Mouse (Mus musculus) c-Kit-negative CD71-positive TER-119-positive erythroid progenitor cells, embryonic 14.5 days (primary cell): Measurements from ENCODE around the gene Pitx1.

Experiments
- DNase-seq: peaks from one replicate; pipeline ENCODE4 v3.0.0-alpha.2; 2013; ENCODE audit warnings: low read depth, low spot score

Pitx1 gene

DNA sequence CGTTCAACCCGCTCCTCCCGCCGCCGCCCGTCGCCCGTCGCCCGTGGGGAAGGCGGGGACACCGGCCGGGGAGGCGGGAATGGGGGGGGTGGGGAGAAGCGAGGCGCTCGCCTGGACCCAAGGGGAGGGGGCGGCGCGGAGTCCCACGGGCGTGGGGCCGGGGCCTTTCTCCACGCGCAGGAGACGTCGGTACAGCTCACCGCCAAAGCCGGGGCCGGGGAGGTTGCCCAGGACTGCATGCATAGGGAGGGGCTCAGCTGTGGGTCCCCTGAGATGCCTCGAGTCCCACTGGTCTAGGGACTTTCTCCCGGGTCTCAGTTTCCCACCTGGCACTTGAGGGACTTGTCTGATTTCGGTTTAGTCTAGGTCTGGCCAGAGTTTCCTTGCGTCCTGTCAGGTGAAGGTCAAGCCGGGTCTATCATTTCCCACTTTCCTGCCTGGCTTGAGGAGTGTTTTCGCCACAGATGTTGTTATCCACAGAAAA is at the start of gene Pitx1:
Pitx1 (minus strand) TSS at position 51 of the 484 bp plus-strand sequence.
- DNase-seq, result no peak

DNA sequence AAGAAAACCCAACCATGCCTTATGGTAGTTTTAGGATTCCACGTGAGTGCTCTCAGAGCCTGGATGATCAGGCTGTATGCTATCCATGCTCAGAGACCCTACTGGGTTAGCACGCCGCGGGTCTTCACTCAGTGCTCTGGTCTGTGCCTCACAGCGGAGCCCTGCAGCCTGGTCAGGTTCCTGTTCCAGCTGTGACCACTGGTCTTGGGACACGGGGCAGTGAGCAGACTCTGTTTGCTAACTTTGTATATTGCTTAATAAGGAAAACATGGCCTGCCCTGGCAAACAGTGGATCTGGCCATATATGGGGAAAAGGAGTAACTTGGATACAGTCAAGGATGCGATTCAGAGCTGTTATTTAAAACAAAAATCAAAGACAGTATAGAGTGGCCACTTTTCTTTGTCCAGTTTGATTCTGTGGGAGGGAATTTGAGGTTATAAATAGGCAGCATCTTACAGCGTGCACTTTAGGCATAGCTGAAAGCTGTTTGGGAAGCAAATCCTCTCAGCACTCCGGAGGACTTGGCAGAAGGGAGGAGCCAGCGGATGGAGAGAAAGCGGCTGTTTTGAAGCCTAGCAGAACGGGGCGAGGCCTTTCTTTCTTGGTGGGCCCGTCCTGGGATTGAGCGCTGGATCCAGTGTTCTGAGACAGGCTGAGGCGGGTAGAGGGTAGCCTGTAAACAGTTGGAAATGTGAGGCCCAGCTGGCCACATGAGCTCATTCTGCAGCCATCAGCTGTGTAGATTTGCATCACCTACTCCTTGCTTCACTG is 45.6 kb upstream of the Pitx1 start:
- DNase-seq, result no peak

DNA sequence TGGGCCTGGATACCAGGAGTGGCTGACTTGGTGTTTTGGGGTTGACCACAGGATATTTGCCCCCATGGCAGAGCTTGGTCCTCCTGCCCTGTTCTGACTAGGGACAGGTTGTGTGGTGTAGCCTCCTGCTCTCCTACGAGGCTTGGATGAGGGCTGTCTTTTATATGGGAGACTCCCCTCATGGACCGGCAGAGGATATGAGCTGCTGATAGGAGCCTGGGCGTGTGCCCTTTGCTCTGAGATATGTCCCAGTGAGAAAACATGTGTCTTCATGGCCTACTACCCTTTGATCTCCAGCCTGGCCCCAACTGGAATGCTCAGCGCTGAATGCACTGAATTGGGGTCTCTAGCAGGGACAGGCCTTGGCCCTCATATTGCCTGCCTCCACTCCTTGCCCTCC is 42.4 kb upstream of the Pitx1 start:
- no peak for DNase-seq

DNA sequence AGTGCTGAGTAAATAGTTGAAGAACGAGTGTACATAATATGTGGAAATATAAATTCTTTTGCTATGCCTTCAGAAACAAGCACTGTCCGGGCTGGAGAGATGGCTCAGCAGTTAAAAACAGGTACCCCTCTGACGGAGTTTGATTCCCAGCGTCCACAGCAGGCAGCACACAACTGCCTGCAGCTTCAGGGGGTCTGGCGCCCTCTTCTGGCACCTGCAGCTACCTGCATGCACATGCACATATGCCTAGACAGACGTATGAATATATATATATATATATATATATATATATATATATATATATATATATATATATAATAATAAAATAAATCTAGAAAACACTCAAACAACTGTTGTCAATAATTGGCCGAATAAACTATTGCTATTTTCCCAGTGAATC is 35.4 kb upstream of the Pitx1 start:
- no peak for DNase-seq

DNA sequence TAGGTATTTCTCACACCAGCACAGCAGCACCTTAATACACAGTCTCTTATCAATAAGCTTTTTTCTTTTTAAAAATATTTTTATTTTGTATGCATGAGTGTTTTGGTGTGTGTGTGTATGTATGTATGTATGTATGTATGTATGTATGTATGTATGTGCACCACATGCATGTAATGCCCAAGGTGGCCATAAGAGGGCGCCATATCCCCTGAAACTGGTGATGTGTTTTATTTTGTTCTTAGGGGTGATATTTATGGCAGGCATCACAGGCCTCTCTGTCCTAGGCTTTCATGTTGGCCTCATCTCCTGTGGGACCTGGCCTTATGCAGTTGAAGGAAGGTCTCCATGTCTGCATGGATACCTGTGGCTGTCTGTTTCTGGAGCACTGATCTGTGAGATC is 34.0 kb upstream of the Pitx1 start:
- no peak for DNase-seq

DNA sequence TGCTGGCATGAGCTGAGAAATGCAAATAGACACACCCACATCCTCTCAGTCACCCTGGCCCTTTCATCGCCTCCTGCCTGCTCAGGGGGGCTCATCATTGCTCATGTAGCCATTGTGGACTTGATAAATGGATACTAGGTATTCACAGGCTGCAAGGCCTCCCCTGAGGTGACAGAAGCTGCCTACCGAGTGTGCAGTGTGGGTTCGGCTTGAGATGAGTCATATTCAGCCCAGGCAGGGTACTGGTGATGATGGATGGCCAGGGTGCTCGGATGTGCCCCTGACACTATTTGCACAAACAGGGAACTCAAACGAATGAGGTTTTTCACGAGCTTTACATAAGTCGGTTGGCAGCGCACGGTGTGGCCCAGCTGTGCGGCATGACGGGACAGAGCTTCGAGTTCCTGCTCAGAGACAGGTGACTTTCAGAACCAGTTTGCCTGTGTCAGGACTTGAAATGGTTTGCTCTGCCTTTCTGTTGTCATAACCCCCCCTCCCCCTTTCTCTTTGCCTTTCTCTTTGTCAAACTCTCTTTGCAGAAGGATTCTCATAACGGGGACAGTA is 31.6 kb upstream of the Pitx1 start:
- DNase-seq, result no peak

DNA sequence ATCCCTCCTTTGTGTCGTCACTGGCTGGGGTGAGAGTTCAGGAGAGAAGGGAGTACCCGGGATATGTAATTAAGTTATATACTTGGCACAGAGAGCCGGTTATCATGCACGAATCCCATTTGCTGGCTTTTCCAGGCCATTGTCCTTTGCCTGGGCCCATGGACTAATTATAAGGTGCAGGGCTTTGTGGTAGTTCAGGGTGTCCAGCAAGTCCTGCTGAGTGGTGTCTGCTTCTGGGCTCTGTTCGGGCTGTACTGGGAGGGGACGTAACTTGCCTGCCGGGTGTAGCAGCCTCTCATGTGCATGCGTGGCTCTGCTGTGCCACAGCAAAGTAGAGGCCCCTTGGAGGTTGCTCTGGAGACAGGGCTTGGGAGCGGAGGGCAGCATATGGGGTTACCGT is 24.5 kb upstream of the Pitx1 start:
- DNase-seq, result no peak

DNA sequence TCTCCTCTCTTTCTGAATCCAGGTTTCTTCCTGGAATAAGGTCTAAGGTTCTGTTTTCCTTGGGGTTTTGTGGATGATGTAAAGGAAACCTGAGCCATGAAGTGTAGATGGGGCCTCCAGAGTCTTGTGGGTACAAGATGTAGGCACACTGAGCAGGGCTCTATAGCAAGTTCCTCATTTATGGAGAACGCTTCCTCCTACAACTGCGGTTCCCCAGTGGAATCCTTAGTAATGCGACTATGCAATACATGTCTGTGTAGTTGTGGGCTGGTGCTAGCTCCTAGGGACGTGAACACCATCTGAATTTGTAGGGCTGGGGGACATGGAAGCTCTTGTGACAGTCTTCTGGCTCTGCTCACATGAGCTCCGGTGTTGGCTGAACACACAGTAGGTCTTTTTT is 22.5 kb upstream of the Pitx1 start:
- no peak for DNase-seq

DNA sequence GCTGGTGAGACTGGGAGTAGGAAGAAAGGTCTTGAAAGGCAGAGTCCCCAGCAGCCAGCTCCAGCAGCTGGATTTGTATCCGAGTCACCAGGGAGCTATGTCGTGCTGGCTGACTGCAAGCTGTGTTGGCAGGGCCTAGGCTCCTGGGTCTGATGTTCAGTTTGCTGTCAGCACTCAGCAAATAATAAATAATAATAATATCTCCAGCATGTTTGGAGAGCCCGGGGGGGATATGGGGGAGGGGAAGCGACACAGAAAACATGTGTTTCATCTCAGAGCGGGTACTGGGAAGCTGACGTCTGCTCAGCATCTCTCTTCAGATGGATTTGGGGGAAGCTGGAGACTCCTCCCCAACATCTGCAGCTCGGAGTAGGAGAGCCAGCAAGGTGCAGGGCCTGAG is 19.8 kb upstream of the Pitx1 start:
- no peak for DNase-seq

DNA sequence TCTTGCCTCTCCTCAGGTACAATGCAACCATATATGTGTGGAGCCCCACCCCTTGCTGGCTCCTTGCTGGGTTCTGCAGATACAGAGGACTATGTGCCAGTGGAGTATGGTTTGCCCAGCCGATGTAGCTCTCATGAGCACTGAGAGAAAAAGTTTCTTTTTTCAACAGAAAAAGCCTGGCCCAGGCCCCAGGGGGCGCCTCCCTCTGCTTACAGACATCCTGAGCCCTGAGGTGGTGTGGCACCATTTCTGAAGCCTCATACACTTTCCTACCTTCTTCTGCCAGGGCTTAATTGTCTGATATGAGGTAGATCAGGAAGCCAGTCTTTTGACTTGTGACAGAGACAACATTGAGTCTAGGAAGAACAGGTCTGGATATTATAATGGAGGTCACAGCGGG is 16.2 kb upstream of the Pitx1 start:
- no peak for DNase-seq

DNA sequence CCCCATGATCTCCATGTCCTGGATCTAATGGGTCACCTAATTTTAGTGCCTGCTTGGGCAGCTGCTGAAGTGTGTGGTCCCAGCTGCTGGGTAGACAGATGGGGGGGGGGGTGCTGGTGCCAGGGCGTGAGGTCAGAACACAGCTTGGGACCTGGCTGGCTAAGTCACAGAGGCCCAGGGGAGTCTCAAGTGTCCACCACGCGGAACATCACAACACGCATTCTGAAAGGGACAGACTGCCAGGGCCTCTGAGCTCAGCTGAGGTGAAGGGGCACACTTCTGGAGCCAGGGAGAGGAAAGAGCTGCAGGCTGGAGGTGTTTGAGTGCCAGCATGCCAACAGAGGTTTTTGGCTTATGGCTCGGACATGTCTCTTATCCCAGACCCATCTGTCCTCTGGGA is 14.7 kb upstream of the Pitx1 start:
- no peak for DNase-seq

DNA sequence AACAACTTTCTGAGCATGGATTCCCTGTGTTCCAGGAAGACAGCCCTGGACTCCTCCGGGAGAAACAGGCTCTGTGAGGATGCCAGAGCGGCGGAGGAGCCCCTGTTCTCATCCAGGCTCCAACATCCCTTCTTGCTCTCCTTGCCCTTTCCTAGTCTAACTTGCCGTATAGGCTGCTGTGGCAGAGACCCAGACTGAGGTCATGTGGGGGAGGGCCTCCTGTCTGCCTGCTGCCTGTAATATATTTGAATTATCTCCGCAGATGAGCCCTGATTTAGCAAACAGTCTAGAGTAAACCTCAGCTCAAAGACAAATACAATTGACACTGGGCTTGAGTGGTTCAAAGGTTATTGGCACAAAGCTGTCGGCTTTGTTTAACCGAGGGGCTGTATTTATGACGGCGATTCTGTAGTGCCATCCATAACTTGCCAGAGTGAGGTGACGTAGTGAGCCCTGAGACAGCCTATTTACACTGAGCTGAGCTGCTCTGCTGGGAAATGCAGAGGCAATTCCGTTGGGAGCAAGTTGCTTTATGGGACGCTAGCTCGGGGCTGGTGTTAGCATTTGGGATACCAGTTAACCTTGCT is 12.7 kb upstream of the Pitx1 start:
- no peak for DNase-seq

DNA sequence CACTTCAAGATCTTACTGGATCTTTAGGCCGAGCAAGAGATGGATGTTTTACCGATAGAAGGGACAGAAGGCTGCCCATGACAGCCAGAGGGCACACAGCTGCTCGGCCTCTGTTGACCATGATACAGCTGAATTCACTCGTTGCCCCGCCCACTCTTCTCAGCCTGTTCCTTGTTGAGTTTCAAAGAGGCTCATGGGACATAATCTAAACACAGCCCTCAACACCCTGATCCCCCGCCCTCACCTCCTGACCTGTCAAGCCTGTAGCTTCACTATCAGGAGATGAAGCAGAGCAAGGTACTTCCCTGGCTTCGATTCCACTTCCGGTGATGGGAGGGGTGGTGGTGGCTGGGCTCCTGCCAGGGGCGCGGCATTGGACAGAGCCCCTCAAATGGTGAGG is 11.8 kb upstream of the Pitx1 start:
- no peak for DNase-seq

DNA sequence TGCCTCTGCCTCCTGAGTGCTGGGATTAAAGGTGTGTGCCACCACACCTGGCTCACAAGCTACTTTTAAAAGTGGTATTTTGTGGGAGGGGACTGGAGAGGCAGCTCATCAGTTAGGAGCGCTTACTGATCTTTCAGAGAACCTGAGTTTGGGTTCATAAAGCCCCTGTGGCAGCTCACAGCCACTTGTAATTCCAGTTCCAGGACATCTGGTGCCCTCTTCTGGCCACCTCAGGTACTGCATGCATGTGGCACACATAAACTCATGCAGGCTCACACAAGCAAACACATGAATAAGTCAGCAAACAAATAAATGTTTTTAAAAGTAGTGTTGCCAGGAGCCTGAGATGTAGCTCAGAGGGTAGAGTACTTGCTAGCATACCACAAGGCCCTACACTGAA is 7.7 kb upstream of the Pitx1 start:
- DNase-seq, result peak; percentile 17

DNA sequence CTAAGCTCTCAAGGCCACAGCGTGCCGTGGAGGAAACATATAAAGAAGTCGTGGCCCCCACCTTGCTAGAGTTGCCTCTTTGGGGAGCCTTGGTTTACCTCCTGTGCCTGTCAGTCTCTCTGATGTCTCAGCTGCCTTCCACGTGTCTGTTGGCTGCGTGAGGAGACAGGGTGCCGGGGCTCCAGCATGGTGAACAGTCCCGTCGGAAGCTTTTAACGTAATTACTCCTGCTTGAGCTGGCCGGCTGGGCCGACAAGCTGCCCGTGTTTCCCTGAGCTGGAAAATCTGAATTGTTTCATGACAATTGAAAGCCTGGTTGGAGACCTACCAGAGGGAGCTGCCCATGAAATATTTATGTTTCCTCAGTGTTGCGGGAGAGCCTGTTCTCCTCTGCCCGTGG is 4.2 kb upstream of the Pitx1 start:
- DNase-seq, result no peak

DNA sequence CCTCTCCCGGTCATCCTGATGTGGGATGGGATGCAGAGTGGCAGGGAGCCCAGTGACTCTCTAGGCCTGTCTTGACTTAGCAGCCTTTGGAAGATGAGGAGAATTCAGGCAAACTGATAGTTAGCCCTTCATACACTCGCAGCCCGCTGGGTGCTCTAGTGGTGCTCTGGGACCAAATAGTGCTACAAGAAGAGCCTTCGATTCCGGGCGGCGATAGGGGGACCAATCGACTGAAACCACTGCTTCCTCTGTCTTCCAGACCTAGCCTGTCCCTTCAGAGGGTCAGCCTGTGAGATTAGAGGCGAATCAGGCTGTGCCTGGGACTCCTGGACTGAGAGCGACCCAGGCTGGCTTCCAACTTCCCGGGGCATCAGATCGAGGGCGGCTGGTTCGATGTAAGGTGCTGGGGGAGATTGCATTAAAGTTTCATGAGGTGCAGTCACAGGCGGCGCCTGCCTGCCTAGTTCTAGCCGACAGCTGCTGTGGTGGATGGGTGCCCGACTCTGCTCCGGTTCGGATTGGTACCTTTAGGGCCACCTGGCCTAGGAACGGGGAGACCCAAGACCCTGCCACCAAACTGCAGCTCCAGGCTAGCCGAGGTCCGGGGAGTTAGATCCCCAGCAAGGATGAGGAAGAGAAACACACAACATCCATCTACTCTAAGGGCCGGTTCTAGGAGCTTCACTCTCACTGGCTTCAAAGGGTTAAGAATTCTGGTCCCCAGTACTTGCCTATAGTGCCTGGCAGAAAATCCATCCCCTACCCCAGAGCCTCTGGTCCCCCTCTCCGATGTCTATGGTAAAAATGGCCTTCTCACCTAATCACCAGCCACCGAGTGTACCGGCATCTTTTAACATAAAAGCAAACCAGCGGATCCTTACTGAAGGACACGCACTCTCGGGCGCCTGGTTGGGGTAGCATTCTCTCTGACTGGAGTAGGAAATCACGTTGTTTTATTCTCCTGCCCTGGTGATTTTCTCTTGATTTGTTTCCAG is 1.1 kb upstream of the Pitx1 start:
- no peak for DNase-seq

DNA sequence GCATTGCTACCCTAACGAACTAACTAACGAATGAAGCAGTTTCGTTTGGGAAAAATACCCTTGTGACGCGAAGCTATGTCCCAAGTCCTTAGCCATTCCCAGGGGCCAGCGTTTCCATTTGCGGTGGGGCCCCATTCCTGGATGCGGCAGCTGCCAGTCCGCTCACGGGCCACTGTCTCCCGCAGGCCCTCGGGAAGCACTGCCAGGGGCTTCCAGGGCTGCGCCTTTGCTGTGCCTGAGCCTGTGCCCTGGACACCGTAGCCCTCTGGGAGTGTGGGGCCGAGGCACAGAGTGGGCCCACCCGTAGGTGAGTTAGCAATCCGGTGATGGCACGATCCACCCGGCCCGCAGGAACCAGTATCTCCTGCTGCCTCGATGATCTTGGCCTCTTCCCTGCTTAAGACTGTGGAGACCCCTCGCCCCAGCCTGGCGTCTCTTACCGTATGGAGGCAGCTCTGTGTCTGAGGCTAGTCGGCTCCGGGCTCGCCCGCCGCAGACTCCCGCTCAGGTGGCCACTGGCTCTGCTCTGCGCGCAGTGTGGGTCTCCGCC is 369 bp downstream of the Pitx1 start:
- no peak for DNase-seq

DNA sequence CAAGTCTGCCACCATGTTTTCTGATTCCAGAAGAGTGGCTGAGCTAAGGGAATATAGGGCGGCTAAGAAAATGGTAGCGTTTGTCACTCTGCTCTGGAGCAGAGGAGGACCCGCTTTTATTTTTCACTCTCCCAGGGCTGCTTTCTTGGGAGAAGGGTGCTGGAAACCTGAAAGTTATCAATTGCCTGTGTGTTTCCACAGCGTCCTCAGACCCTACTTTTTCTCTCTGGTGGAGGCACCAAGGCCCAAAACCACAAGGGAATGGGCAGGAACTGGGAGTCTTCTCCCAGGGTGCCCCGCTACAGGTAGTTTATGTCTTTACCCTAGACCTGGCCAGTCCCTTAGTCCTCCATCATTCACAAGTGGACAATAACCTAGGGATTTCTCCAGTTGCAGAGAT is 1.3 kb downstream of the Pitx1 start:
- no peak for DNase-seq

DNA sequence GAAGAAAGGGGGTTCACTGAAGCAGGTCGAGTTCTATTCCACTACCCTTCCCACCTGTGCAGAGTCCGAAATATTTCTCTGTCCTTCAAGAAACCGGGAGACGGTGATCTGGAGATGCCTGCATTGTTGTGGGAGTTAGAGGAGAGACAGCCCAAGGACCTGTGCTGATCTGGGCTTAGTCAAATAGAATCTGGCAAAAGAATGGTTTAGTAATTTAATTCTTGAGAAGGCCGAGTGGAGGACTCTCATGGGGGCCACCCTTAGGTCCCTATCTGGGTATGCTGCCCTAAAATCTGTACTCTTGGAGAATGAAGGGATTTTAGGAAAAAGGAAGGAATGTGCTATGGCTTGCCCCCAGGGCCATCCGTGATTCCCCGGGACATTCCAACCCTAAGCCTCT is 2.1 kb downstream of the Pitx1 start:
- DNase-seq, result no peak

DNA sequence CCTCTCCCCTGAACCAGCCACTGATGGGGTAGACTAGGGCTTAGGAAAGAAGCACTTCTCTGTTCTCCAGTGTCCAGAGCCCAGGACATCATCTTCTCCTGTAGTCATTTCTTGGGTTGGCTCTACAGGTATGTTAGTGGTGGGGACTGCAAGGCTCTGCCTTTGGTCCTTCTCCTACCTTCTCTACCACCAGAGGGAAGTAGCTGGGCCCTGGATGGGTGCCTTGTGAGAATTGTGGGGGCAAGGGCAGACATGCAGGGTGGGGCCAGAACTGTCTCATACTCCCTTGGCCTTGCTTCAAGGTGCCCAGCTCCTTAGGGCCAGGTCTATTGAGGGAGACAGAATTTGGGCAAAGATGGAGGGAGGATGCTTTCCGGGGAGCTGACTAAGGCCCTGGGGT is 3.4 kb downstream of the Pitx1 start:
- DNase-seq, result no peak

DNA sequence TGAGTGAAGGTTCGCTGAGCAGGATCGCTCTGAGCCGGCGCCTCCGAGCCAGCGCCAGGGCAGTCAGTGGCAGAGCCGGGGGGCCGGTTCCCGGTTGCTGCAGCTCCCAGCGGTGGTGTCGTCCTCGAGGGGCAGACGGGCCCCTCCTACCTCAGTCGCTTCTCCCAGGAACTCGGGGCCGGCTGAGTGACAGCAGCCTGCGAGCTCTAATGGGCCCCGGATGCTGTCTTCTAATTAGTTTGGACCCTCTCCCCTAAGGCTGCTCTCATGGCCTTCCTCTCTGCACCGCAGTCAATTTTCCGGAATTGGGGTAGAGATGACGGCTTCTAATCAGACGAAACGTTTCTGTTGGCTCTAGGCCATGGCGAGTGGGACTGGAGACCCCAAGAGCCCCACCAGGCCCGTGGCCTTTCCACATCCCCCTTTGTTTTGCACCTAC is 4.3 kb downstream of the Pitx1 start:
- DNase-seq, result no peak
